Mouse (Mus musculus) MN1 (cell line): Measurements from ENCODE around the gene Prr19.

Experiments used
- DNase-seq: peaks from one replicate; pipeline ENCODE4 v3.0.0-alpha.2; 2016; ENCODE audit warnings: low spot score

The Prr19 gene

DNA sequence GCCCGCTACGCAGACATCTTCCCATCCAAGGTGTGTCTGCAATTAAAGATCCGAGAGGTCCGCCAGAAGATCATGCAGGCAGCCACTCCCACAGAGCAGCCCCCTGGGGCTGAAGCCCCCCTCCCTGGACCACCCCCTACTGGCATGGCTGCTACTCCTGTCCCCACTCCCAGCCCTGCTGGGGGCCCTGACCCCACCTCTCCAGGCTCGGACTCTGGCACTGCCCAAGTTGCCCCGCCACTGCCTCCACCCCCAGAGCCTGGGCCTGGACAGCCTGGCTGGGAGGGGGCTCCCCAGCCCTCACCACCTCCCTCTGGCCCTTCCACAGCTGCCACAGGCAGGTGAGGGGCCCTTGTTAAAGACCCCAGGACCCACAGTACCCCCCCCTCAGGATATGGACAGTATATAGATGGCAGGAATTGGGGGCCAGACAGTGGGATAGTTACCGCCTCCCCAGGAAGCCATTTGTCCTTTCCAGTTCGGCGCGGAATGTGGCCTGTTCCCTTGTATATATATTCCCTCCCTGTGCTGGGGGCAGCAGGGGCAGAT is 7.9 kb upstream of the Prr19 start:
- DNase-seq: no peak

DNA sequence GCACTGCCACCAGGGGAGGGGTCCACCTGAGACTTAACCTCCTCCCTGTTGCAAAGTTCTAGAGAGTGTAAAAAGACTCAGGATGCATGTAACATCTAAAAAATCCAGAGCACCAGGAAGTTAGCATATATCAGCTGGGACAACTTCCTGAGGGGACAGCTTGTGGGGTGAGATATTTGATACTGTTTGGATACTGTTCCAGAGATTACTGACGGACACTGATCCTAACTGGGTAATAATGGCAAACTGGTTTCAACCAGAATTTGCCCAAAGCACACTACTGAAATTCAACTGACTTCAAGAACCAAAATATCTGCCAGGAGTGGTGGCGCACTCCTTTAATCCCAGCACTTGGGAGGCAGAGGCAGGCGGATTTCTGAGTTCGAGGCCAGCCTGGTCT is 6.7 kb upstream of the Prr19 start:
- no peak for DNase-seq

DNA sequence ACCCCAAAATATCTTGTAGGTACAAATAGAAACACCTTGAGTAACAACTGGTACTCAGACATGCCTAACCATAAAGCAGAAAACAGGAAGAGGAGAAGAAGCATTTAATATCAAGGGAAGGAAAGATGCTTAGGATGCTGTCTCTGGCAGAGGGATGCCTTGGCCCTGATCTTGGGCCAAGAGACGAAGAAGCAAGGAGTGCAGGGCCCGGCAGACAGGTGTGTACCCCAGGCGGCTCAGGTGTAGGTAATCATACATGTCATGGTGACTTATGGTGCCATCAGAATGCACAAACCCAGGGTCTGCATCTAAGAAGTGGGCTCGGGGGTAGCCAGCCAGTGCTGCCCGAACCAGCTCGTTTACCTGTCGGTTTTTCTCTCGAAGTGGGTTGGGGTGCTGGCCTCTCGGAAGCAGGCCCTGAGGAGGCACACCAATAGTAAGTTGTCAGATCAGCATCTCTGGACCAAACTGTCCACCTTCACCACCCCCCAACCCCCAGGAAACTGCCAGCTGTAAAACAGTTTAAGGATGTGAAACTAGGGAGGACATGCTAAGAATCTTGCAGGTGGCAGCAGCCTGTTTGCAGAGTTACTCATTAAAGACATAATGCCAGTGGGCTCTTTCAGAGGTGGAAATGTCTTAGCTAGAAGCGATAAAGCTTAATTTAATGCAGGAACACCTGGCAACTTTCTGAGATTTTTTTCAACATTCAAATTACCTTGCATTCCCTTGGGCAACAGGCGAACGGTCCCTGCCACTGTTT is 6.1 kb upstream of the Prr19 start:
- no peak for DNase-seq

GRCm38 (mm10) chr7:25296945-25297453 is 4.2 kb upstream of the Prr19 start:
- peak; percentile 37 for DNase-seq

DNA sequence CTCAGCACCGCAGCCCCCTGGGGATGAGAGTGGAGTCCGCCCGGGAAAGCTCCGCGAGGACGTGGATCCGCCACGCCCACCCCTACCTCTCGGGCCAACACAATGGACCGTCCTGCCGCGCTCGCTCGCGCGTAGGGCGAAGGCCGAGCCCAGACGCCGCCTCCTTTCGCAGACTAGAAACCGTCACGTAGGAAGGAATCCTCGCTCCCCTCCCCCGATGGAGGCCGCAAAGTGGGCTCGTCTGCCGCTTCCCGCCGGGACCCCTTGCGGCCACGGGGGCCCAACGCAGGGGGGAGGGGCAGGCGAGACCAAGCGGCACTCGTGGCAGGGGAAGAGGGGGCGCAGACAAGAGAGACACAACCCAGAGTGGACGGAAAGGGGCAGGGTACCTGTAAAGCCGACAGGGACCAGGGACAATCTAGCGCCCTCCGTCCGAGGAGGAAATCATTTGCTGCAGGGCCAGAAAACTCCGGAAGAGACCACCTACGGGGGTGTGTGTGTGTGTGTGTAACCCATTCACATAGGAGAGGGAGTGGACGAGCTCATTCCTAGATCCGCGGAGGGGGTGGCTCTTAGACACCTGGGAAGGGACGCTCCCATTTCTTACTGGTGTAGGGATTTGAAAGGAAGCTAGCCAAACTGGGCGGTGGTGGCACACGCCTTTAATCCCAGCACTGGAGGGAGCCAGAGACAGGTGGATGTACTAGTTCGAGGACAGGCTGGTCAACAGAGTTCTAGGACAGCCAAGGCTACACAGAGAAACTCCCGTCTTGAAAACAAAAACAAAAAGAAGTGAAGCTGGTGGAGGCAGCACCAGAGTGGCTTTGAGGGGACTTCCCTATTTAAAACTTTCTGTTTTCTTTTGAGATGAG is 3.5 kb upstream of the Prr19 start, which contains the start of gene Pafah1b3:
Pafah1b3 (minus strand) TSS at position 533 of the 872 bp plus-strand sequence.
- peak; percentile 96 for DNase-seq

DNA sequence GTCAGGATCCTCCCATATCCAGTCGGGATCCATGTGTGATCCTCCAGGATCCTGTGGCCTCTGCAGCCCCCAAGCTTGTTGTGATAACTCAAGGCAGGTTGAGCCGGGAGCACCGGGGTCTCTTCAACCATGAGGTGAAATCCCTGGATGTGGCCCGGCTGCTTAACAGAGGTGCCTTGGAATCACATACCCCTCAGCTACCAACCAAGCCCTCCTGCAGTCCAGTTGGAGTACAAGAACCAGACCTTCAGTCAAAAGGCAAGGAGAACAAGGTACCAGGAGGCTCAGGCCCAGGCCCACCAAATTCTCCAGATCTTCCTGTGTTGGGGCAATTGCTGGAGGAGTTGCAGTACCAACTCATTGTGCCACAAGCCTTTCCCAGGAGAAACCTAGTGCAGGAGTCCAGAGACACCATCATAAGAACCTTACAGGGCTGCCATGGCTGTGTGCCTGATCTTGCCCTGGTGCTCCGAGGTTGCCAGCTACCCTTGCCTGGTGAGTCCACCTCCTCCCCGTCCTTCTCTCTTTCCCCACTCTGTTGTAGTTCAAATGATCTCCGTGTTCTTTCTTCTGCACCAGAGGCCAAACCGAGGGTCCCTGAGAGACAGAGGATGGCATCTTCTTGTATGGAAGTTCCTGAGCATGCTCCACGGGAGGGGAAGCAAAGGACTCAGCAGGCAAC is 1.9 kb downstream of the Prr19 start:
- no peak for DNase-seq

DNA sequence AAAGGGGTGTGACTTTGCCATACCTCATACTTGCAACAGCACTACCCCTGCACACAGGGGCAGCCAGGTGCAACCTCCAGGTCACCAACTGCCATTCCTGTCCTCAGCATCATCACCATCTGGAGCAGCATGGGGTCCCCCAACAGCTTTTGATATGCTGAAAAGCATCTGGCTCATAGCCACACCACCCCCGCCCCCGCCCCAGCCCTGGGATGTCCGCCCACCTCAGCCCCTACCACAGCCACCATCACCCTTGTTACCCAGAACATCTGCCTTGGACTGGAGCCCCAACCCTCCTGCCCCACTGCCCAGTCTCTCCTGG is 2.4 kb downstream of the Prr19 start:
- DNase-seq: no peak

- no peak for DNase-seq
Observed at GRCm38 (mm10) chr7:25305481-25305880, 4.3 kb downstream of the Prr19 start.

DNA sequence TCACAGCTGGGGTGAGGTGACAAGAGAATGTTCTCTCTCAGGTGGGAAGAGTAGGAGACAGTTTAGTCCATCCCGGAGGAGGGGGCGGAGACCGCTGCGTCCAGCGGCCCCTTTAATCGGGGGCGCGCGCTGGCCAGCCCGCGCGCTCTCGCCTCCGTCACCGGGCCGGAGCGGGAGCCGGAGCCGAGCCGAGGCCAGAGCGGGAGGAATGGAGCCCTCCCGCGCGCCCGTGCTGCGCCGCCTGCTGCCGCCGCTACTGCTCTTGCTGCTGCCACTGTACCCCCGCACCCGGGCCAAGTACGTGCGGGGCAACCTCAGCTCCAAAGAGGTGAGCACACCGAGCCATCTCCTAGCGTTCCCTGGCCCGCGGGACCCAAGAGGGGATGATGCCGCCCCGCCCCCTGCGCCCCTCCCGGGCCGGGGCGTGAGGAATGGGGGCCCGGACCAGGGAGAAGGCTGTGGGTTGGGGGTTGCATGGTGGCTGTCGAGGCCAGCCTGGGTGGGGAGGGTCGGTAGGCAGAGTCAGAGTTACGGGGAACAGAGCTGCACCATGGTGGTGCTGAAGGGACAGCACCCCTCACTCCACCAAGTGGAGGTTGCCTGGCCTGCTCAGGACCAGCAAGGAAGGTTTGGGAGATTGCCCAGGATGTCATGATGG is 4.9 kb downstream of the Prr19 start, which contains the start of gene Tmem145:
Tmem145 (plus strand) TSS at position 151 of the 658 bp plus-strand sequence.
- peak; percentile 49 for DNase-seq

GRCm38 (mm10) chr7:25306614-25306996 is 5.4 kb downstream of the Prr19 start:
- DNase-seq: no peak

DNA sequence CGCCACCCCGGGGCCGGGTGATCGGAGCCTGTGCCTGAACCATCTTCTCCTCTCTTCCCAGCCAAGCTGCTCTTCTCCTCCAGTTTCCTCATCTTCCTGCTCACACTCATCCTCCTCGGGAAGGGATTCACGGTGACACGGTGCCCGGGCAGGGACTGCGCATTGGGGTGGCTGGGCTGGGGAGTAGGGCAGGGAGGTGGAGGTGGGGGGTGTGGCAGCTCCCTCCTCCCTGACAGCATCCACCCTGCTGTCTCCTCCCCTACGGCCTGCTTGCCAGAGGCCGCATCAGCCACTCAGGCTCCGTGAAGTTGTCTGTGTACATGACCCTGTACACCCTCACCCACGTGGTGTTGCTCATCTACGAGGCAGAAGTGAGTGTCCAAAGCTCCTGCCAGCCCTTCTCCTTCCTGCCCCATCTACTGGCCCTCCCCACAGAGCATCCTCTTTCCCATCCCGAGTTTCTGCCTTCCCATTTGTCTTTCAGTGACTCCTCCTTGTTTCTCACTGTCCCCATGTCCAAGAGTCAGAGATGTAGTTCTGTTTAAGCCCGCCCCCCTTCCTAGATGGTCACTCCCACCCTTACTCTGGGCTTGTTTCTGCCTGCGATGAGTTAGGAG is 7.6 kb downstream of the Prr19 start:
- no peak for DNase-seq

- DNase-seq: no peak
Observed at GRCm38 (mm10) chr7:25309425-25309824, 8.2 kb downstream of the Prr19 start.

DNA sequence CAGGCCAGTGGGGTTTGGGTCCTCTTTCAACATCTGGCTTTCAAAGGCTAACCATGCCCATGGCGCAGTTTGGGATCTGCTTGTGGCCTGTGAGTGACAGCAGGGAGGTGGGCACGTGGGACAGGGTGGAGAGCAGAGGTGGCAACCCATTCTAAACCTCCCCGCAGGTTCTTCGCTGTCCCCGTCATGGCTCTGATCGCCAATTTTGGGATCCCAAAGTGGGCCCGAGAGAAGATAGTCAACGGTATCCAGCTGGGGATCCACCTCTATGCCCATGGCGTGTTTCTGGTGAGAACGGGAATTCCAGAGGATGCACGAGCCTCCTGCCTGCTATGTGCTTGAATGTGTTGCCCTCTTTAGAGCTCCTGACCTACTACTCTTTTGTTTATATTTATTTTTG is 10.0 kb downstream of the Prr19 start:
- DNase-seq: no peak

- no peak for DNase-seq
Observed at GRCm38 (mm10) chr7:25313325-25313724, 12.1 kb downstream of the Prr19 start.

- no peak for DNase-seq
Observed at GRCm38 (mm10) chr7:25314606-25315305, 13.5 kb downstream of the Prr19 start.

DNA sequence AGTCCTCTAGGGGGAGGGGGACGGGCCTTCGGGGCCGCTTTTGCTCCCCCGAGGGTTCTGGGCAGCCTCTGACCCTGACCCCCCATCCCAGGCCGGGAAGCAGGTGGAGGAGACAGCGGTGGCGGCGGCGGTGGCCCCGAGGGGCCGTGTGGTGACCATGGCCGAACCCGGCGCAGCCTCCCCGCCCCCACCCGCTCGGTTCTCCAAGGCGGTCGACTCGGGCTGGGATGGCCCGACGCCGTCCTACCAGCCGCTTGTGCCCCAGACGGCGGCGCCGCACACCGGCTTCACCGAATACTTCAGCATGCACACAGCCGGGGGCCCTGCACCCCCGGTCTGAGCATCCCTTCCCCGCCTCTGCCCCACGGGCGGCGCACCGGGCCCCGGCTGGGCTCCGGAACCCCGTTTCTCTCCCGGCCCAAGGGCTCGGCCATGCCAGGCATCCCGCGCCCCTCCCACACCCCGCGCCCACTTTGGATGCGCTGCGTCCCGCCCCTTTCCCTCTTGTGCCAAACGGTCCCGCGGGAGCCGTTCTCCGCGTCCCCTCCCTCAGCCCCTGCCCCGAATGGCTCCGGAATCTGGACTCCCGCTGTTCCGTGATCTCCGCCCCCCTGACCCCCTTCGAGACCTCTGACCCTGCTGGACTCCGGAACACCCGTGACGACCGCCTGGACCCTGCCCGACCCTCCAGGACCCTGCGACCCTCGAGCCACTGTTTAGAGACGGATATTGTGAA is 14.3 kb downstream of the Prr19 start:
- DNase-seq: peak; percentile 76

DNA sequence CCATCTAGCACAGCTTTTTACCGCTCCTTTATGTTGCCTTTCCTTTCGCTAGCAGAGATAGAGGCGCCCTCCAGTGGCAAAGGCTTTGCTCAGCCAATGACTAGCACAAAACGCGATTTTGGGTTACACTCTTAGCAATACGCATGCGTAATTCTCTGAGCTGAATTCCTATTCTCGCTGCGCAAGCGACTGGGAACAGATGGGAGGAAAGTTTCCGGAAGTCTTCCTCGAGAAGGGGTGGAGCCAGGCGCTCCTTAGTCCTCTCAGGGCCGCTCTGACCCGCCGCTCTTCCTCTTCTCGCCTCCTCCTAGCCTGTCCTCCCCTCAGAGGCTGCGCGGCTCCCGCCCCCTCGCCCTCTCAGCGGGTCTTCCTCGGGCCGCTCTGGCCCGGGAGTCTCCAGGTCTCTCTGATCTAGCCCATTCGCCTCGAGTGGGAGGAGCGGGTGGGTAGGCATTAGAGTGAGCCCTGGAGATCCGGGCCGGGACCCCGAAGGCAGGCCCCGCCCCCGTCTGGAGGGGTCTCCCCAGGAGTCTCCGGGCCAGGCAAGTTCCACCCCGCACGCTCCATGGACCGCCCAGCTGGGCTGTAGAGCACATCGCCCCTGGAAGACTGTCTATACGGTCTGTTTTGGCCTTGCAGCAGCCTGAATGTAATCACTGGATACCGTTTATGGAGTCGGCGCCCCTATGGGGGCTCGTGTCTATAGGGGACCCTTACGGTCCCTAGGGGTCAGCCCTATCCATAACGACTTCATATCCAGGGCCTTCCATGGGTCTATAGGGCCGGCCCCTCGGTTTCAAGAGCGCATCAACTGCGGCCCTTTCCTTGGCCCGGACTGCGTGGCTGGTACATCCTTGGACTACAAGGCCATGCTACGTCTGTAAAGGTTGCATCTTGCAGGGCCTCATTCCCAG is 15.6 kb downstream of the Prr19 start, which contains the start of gene Megf8:
Megf8 (plus strand) TSS at position 633 of the 914 bp plus-strand sequence.
- DNase-seq: peak; percentile 99

GRCm38 (mm10) chr7:25317446-25317999 is 16.3 kb downstream of the Prr19 start:
- DNase-seq: peak; percentile 60
